Mouse (Mus musculus) kidney, embryonic 16.5 days (tissue): ENCODE measurements around the gene Pemt. TPM values are rescaled to one million over a fixed set of nuclear protein-coding genes. Genes with fewer than 3 reads are reported as not detected.

Experiments used
- ATAC-seq: fragments of 200-750 bp; cut with Nextera tagmentation; 2 replicates; pipeline ENCODE4 v1.8.0; 2017; ENCODE audit warnings: moderate TSS enrichment; ENCODE audit not compliant: low FRiP score, low TSS enrichment
- H3K27ac ChIP-seq: fragments of 300-500 bp; sonication (generic); 2 replicates; pipeline ENCODE4 v1.5.1; 2014; ENCODE audit warnings: low read length
- H3K27me3 ChIP-seq: fragments of 300-500 bp; sonication (generic); 2 replicates; pipeline ENCODE4 v1.6.1; 2014; ENCODE audit warnings: low read length, control low read depth, mixed read lengths; ENCODE audit not compliant: insufficient read depth
- H3K36me3 ChIP-seq: fragments of 300-500 bp; sonication (generic); 2 replicates; pipeline ENCODE4 v1.6.1; 2014; ENCODE audit warnings: low read length, control low read depth, mixed read lengths; ENCODE audit not compliant: insufficient read depth
- H3K4me1 ChIP-seq: fragments of 300-500 bp; sonication (generic); 2 replicates; pipeline ENCODE4 v1.6.1; 2014; ENCODE audit warnings: low read length, control low read depth, mixed read lengths; ENCODE audit not compliant: insufficient read depth
- H3K4me2 ChIP-seq: fragments of 300-500 bp; sonication (generic); replicated peaks from 2 replicates; pipeline ENCODE4 v1.6.1; 2014; ENCODE audit warnings: low read depth, low read length
- H3K4me3 ChIP-seq: fragments of 300-500 bp; sonication (generic); 2 replicates; pipeline ENCODE4 v1.5.1; 2014; ENCODE audit warnings: mild to moderate bottlenecking, low read length
- H3K9ac ChIP-seq: fragments of 300-500 bp; sonication (generic); replicated peaks from 2 replicates; pipeline ENCODE4 v1.6.1; 2014; ENCODE audit warnings: low read length
- H3K9me3 ChIP-seq: fragments of 300-500 bp; sonication (generic); 2 replicates; pipeline ENCODE4 v1.6.1; 2016; ENCODE audit warnings: low read length, control low read depth
- WGBS: fragments of 180-500 bp; shearing (Covaris S2); extraction: QIAGEN DNeasy Blood & Tissue Kit; methylation state at CpG from one replicate; pipeline ENCODE4 v1.1.7; 2014; 5-methylcytosine and 5-hydroxymethylcytosine counted together
- polyA plus RNA-seq: library from polyadenylated mRNA; unstranded; fragments of >200 nt; fragmentation: Nextera tagmentation; extraction: Ambion mirVana; gene quantifications from 2 replicates; pipeline ENCODE4 v1.2.1, GENCODE M21; 2015

The Pemt gene
- polyA plus RNA-seq = 11.2 and 12.2 TPM in 2 replicates

DNA sequence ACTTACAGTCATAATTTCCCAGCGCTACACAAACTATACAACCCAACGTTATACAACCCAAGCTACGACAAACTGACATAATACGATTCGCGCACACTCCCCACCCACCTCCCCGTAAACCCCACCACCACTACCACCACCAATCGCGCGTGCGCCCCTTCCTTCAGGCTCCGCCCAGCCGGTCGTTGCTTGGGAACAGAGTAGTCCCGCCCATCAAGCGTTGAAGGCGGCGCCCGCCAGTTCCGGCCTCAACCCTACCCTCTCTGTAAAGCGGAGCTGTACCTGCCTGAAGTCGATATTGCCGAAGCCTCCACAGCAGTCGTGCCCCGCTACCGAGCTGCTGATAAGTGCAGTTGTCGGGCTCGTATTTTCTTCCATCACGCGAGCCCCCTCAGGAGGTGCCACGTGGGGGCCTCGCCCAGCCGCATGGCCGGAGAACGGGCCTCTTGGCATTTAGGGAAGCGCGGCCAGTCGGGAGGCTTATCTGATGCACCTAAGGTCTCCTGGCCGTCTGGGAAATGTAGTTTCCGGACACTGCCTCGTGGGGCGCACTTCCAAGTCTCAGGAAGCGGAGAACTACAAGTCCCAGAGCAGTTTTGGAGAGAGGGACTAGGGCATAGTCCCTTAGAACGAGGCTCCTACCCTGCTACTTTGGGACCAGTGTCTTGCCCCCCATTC is at the start of gene Pemt:
TSS of gene Pemt (minus strand) at position 432 of the 678 bp plus-strand sequence.
- Histone ChIP-seq H3K27ac (peak within 1 kb of the TSS; percentile 92), H3K9ac (peak within 1 kb of the TSS; percentile 73), H3K4me3 (peak within 1 kb of the TSS; percentile 60), H3K4me1 (peaks cover 5% of the 10 kb centered on the region; the same call in 1 of the 2 replicates), H3K9me3 (no peaks in the 10 kb centered on the region), H3K27me3 (no peaks in the 10 kb centered on the region), H3K4me2 (peak within 1 kb of the TSS; percentile 57), H3K36me3 (no peaks in the 10 kb centered on the region)
- under 1% methylated on average over 44 of the region's 44 CpGs for WGBS
- peak; percentile 98 for ATAC-seq

DNA sequence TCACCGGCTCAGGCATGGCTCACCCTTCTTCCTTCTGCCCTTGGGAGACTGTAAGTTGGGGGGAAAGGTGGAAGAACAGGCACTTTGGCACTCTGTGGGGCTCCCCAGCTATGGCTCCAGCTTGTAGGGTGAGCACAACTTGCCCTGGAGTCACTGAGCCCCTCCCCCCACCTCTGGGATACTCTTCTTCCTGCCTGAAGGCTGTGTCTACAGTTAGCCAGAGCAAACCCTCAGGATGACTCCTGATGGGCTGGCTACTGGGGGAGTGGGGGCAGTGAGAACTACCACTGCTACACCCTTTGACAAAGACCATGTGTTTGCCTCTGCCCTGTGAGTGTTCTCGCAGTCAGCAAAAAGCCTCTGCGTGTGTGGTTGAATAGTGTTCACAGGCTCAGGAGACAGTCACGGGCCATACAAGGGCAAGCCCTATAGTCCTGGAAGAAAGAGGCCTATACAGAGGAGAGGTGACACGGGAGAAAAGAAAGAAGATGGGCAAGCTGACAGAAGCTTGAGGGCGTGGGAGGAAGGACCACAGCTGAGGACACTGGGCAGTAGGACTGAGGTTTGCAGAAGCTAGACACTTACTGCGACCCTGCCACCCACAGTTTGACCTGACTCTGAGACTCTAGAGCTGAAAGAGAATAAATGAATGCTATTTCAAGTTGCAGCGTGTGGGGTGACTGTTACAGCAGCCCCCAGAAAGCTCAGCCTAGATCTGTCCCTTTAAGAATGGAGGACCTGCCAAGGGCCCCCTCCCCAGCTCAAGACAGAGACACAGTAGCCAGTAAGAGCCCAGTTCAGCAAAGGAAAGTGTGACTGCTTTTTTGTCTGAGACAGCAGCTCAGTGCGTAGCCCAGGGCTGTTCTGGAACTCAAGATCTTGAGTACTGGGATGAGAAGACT is 48.9 kb upstream of the Pemt start:
- no peak overlapping the region for H3K4me2 ChIP-seq
- peaks cover 16% of the 10 kb centered on the region for H3K4me1 ChIP-seq
- no peak overlapping the region for H3K27ac ChIP-seq
- no peaks in the 10 kb centered on the region for H3K36me3 ChIP-seq
- ATAC-seq = no peak; the same call in 1 of the 2 replicates
- H3K9ac ChIP-seq = no peak overlapping the region
- H3K9me3 ChIP-seq = no peaks in the 10 kb centered on the region
- 54% methylated on average over 9 of the region's 9 CpGs for WGBS
- H3K27me3 ChIP-seq = no peaks in the 10 kb centered on the region
- H3K4me3 ChIP-seq = no peak overlapping the region

DNA sequence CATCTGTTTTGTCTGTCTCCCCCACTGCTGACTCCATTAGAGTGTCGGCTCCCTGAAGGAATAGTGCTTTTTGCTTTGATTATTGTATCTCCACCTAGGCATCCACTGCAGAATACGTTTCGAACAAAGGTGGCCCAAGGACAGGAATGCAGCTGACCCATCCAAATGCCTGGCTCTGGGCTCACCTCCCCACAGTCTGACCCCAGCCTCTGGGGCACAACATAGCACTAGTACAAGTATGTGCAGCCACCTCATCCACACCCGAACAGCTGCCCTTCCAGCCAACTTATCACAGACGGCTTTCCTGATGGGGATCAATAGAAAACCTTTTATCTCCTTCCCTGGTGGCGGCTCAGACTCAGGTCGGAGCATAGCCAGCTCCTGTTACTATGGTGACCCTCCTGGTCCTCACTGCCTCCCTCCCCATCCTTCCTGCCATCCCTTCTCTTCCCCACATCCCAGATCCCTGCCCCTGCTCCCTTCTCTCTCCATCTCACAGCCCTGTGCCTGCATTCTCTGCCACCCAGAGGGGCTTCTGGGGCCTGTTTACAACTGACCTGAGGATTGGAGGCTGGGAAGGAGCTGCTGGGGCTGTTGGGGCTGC is 47.8 kb upstream of the Pemt start:
- Histone ChIP-seq H3K9ac (no peak overlapping the region), H3K27me3 (no peaks in the 10 kb centered on the region), H3K4me3 (no peak overlapping the region), H3K9me3 (no peaks in the 10 kb centered on the region), H3K27ac (no peak overlapping the region), H3K4me1 (peaks cover 16% of the 10 kb centered on the region), H3K4me2 (no peak overlapping the region), H3K36me3 (no peaks in the 10 kb centered on the region)
- ATAC-seq = no peak
- 66% methylated on average over 7 of the region's 7 CpGs for WGBS

DNA sequence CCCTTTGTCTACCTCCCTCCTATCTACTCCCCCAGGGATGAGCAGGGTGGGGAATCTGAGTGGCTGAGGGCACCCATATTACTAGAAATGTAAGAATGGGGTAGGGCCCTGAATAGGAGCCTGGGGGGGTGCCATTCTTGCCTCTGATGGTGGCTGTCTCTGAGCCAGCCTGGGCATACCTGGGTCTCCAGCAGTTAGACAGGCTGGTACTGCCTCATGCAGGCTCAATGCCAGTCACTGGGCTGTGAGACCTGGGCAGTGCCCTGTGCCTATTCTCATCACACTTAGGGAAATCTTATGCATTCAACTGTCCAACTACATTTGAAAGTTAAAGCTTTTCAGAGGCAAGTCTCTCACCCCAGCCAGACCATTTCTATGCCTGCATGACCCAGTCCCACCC is 46.9 kb upstream of the Pemt start:
- peaks cover 18% of the 10 kb centered on the region for H3K4me1 ChIP-seq
- H3K27me3 ChIP-seq = no peaks in the 10 kb centered on the region
- H3K9me3 ChIP-seq = no peaks in the 10 kb centered on the region
- no peak for ATAC-seq
- H3K9ac ChIP-seq = no peak overlapping the region
- H3K4me2 ChIP-seq = no peak overlapping the region
- no peak overlapping the region for H3K27ac ChIP-seq
- no peak overlapping the region for H3K4me3 ChIP-seq
- H3K36me3 ChIP-seq = no peaks in the 10 kb centered on the region

DNA sequence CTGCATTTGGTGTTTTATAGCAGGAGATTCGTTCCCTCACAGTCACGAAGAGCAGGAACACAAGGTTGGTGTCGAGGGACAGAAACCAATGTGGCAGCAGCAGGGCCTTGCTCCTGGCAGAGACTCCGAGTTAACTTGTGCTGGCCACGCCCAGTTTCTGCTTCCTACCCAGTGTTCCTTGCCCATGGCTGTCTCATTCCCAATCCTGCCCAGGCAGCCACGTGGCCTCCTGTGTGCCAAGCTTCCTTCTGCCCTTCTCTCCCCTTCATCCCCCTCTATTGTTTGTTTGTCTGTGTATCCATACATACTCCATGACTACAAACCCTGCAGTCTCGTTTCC is 45.1 kb upstream of the Pemt start:
- H3K27ac ChIP-seq = no peak overlapping the region
- H3K4me3 ChIP-seq = no peak overlapping the region
- WGBS = 63% methylated on average over 7 of the region's 7 CpGs
- 0 out of 2 replicates have a peak overlapping the region, but pooled peaks have one; percentile 29 for H3K9ac ChIP-seq
- H3K27me3 ChIP-seq = no peaks in the 10 kb centered on the region
- peaks cover 4% of the 10 kb centered on the region; the same call in 1 of the 2 replicates for H3K9me3 ChIP-seq
- ATAC-seq = no peak
- no peak overlapping the region for H3K4me2 ChIP-seq
- H3K4me1 ChIP-seq = peaks cover 18% of the 10 kb centered on the region
- no peaks in the 10 kb centered on the region for H3K36me3 ChIP-seq

DNA sequence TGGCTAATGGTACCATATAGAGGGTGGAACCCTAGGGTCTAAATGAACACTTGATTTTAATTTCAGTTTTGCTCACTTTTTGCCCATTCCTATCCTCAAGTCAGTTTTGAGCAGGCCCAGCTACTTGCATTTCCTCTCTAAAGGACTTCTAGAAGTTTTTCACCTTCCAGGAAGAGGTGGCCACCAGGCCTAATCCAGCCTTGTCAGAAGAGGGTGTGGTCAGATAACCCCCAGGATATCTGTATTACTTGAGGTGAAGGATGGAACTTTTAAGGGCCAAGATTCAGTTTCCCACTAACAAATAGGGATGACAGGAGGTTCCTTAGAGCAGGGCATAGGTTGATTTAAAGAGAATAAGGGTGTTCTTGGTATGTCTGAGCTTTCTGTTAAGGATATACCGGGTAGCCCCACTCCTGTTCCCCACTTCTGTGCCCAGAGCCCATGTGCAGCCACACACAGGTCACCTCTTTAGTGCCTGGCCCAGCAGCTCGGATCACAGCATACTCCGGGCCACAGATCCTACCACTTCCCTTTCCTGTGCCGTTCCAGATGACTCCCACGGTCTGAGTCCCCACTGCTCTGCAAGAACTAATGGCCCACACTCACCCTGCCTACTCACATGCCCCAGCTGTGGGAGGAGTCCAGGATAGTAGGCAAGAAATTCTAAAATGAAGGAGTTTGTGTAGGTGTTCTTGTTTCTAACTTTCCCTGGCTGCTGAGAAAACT is 44.6 kb upstream of the Pemt start:
- WGBS = 28% methylated on average over 5 of the region's 5 CpGs
- H3K4me3 ChIP-seq = no peak overlapping the region
- H3K9me3 ChIP-seq = peaks cover 4% of the 10 kb centered on the region; the same call in 1 of the 2 replicates
- ATAC-seq = 0 out of 2 replicates have a peak, but pooled peaks have one; percentile 29
- H3K4me1 ChIP-seq = peaks cover 18% of the 10 kb centered on the region
- H3K27me3 ChIP-seq = no peaks in the 10 kb centered on the region
- no peak overlapping the region for H3K27ac ChIP-seq
- H3K4me2 ChIP-seq = no peak overlapping the region
- H3K9ac ChIP-seq = 0 out of 2 replicates have a peak overlapping the region, but pooled peaks have one; percentile 29
- no peaks in the 10 kb centered on the region for H3K36me3 ChIP-seq

DNA sequence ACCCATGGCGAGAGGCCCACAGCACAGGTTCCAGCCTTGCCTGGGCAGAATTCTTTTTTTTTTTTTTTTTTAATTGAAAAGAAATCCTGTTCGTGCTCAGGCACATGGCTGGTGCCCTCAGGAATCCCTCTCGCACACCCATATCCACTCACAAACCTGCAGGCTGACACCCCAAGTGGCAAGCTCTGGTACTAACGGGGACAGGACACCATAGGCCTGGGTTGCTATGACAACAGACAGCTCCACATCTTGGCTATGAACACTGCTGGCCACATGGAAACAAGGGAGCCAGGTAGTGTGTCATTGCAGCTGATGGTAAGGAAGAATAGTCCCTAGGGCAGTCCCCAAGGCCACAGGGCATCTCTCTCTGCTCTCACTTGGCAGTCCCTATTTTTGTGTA is 42.7 kb upstream of the Pemt start:
- Histone ChIP-seq H3K36me3 (no peaks in the 10 kb centered on the region), H3K4me2 (no peak overlapping the region), H3K27ac (no peak overlapping the region), H3K27me3 (no peaks in the 10 kb centered on the region), H3K4me1 (peaks cover 10% of the 10 kb centered on the region; the same call in 1 of the 2 replicates), H3K9me3 (peaks cover 4% of the 10 kb centered on the region; the same call in 1 of the 2 replicates), H3K9ac (no peak overlapping the region), H3K4me3 (no peak overlapping the region)
- ATAC-seq = no peak
- 43% methylated on average over 4 of the region's 4 CpGs for WGBS

DNA sequence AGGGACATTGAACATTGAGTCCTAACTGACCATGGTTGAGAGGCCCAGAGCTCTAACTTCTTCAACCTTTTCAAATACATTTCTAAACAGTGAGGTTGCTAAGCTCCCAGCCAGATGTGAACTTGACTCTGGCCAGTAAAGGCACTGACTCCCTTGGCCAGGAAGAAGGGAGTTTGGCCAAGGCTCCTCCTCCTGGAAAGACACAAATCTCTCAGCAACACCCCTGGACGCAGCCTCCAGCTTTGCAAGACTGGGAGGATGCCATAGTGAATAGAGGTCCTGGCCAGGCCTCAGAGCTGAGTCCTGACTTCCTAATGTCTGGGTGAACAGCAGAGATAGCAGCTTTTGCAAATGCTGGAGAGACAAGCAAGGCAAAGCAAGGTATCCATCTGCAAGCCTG is 40.4 kb upstream of the Pemt start:
- 44% methylated on average over 1 of the region's 1 CpGs for WGBS
- Histone ChIP-seq H3K4me3 (no peak overlapping the region), H3K27me3 (no peaks in the 10 kb centered on the region), H3K27ac (no peak overlapping the region), H3K4me1 (peaks cover 10% of the 10 kb centered on the region; the same call in 1 of the 2 replicates), H3K4me2 (no peak overlapping the region), H3K9ac (no peak overlapping the region), H3K36me3 (no peaks in the 10 kb centered on the region), H3K9me3 (peaks cover 4% of the 10 kb centered on the region; the same call in 1 of the 2 replicates)
- no peak for ATAC-seq

DNA sequence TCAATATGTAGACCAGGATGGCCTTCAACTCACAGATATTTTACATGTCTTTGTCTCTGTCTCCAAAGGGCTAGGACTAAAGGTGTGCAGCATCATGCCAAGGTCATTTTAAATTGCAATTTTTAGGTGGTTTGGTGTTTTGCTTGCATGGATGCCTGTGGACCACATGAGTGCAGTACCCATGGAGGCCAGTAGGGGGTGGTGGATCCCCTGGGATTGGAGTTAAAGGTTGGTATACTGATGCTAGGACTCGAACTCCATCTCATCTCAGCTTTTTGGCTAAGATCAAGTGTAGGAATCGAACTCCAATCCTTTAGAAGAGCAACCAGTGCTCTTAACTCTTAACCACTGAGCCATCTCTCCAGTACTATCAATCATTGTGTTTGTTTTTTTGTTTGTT is 38.3 kb upstream of the Pemt start:
- Histone ChIP-seq H3K4me3 (no peak overlapping the region), H3K27me3 (no peaks in the 10 kb centered on the region), H3K9ac (no peak overlapping the region), H3K36me3 (no peaks in the 10 kb centered on the region), H3K27ac (no peak overlapping the region), H3K4me2 (no peak overlapping the region), H3K4me1 (peaks cover 3% of the 10 kb centered on the region; the same call in 1 of the 2 replicates), H3K9me3 (peaks cover 4% of the 10 kb centered on the region; the same call in 1 of the 2 replicates)
- ATAC-seq = no peak
- 38% methylated on average over 2 of the region's 2 CpGs for WGBS
